Mouse (Mus musculus) stomach, postnatal 0 days (tissue): ENCODE measurements around the gene Sdk2.

Experiments
- CTCF ChIP-seq: IDR thresholded peaks from 2 replicates; pipeline ENCODE4 v1.5.1; 2016; ENCODE audit warnings: antibody characterized with exemption, low read depth, mild to moderate bottlenecking, moderate library complexity
- EP300 ChIP-seq: optimal IDR thresholded peaks from 2 replicates; pipeline ENCODE3; 2016; ENCODE audit warnings: antibody characterized with exemption

DNA sequence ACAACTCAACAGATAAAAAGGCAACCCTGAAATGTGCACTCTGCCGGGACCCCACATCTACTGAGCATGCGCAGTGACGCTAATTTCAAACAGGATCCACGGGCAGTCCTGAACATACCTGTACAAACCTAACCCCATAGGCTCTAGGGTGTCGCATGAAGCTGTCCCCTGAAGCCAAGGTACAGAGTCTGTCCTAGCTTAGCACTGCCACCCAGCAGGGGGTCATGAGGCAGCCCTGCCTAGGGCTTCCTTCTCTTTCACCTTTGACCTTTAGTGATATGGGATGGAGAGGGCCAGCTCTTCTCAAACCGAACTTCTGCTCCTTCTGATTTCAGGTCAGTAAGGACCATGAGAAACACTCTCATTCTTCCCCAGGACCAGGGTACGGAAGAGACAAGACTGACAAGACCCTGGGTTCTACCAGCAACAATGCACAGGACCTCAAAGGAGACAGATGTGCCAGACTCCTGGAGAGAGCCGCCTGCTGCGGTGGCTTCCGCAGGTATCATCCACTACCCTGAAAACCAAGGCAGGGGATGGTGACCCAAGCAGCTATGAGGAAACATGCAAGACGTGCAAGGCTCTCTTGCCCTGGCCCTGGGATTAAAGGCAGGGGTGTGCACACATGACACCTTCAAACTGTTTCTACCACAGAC, 319.0 kb downstream of the Sdk2 start:
- TF ChIP-seq CTCF (no peak), EP300 (no peak)
